Mouse (Mus musculus) heart, adult 10 weeks (tissue): Measurements from ENCODE around the gene Pop4. TPM values are rescaled to one million over a fixed set of nuclear protein-coding genes. Genes with fewer than 3 reads are reported as not detected.

ENCODE experiments used
- polyA plus RNA-seq: library from polyadenylated mRNA; stranded (reverse); fragments of 350-450 nt; fragmentation: Illumina TruSeq; extraction: RNeasy Lipid Tissue Mini Kit (QIAGEN cat#74804); gene quantifications from one replicate; pipeline ENCODE4 v1.2.3, GENCODE M21; 2014; ENCODE audit warnings: low read depth, low replicate concordance

The Pop4 gene
- 16.4 TPM for polyA plus RNA-seq

DNA sequence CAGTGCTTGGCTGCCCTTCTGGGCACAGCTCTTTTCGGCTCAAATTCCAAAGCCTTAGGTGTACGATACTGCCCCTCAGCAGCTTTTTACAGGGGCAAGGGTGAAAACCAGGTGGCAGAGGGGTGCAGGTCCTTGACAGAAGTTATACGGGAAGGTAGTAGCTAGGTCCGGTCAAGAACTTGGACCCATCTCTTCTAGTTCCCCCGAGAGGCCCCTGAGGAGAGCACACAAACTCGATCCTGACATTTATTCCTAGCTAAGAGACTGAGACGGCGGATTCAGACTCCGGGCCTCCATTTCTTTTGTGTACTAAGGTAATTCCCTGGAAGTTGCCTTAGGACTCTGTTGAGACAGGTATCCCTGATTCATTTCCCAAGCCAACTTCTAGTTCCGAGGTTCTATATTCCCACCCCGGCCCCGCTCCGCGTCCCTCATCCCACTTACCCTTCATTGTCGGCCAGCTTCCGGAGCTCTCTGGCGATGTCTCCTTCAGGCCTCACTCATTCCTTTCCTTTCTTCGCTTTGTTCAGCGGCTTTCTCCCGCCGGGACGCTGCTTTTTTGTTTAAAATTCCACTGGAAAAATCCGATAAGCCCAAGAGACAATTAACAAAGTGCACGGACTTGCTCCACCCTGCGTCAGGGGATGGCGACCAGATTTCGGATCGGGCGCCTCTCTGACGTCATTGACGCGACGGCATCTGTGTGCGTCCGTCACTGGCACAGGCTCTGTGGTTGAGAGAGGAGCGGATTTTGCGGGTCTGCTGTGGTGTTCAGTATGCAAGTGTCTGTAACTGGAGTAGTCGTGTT is at the start of gene Pop4:
Pop4 (minus strand) TSS at position 721 of the 808 bp plus-strand sequence.

DNA sequence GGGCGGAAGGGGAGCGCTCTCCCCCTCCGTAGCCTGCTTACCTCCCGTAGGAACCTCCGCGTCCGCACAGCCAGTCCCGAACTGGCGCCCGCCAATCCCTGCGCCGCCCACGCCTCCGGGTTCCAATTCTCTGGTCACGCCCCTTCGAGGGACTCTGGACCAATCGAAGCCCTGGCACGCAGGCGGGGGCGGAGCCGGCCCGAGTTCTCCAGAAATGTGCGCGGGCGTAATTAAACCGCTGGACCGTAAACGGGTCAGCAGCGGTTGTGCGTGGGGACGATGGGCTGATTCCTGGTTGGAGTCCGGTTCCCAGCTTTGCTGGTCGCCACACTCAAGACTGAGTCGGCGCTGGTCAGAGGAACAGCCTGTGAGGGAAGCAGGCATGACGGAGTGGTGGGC is 43.3 kb downstream of the Pop4 start, which contains the start of gene Plekhf1:
Plekhf1 (minus strand) TSS at position 117 of the 399 bp plus-strand sequence.

Other genes starting within 250 kb of the Pop4 start
- 22.6 TPM for gene Uri1, start 247.9 kb downstream of the Pop4 start, polyA plus RNA-seq
- gene Ccne1, start 163.9 kb downstream of the Pop4 start, polyA plus RNA-seq, result 1.2 TPM
- gene 1600014C10Rik, start 88.2 kb downstream of the Pop4 start, polyA plus RNA-seq, result 34.7 TPM
- 7.5 TPM for gene Plekhf1, start 43.4 kb downstream of the Pop4 start, polyA plus RNA-seq